Mouse (Mus musculus): ENCODE measurements around the gene Rhof. TPM values are rescaled to one million over a fixed set of nuclear protein-coding genes. Genes with fewer than 3 reads are reported as not detected.

Gene Rhof
- total and polyA plus RNA-seq, 2 experiments = 0.09 to 0.86 TPM

DNA sequence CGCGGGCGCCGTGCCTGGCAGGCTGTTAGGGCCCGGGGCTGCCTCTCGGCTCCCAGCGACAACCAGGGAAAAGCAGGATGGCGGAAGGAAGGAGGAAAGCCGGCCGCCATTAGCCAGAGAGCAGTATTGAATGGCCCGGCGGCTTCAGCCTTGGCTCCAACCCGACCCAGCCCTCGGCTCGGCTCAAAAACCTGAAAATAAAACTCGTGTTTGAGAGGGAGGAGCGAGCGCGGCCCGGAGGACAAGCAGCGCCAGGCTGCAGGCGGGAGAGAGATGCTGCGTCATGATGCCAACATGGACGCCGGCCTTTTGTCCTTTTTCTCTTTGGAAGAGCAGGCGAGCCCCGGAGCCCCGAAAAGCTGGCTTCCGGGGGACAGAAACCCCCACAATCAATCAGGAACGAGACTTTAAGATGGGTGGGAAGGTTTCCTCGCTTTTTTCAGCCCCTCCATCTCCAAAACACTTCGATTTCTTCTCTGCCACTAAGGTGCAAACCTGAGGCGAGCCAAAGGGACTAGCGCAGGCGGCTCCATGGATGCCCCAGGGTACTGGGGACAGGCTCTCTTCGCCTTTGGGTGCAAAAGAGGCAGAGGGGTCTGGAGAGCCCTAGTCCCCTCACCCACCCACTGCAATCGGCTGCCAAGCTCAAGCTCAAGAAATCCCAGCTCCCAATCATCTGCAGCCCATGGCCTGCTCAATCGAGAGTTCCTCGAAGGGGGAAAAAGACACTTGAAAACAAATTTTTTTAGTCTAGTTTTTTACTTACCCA lies 6.6 kb upstream of the Rhof start:
- Histone ChIP-seq H3K79me2 (ENCODE audit: control insufficient read depth, insufficient read depth, low read length) (peaks cover 13% of the 10 kb centered on the region; the same call in 1 of the 2 replicates), H3K4me3 (ENCODE audit: insufficient read depth, low read depth, low read length) (peak overlapping the region; percentile 71), H3K27ac (replicated peaks; ENCODE audit: insufficient read depth, low read depth, low read length) (peak overlapping the region; percentile 95), H3K4me1 (ENCODE audit: control insufficient read depth, insufficient read depth, low read length) (peaks cover 19% of the 10 kb centered on the region), H3K9ac (ENCODE audit: low read depth, low read length) (peak overlapping the region; percentile 87), H3K36me3 (ENCODE audit: control insufficient read depth, insufficient read depth, low read length) (peaks cover 2% of the 10 kb centered on the region; the same call in 1 of the 2 replicates), H3K27me3 (ENCODE audit: control insufficient read depth, insufficient read depth, low read length) (no peaks in the 10 kb centered on the region)
- TF ChIP-seq CTCF (IDR thresholded peaks at IDR 0.05; ENCODE audit: low read depth, low read length) = no peak
- TF ChIP-seq POLR2A (IDR thresholded peaks at IDR 0.05; ENCODE audit: extremely low read depth, insufficient read depth, low read length) = peak; percentile 86
- DNase-seq (ENCODE audit: extremely low read depth, low read depth, low spot score) = peak; percentile 80
- under 1% methylated on average over 39 of the region's 39 CpGs for WGBS

DNA sequence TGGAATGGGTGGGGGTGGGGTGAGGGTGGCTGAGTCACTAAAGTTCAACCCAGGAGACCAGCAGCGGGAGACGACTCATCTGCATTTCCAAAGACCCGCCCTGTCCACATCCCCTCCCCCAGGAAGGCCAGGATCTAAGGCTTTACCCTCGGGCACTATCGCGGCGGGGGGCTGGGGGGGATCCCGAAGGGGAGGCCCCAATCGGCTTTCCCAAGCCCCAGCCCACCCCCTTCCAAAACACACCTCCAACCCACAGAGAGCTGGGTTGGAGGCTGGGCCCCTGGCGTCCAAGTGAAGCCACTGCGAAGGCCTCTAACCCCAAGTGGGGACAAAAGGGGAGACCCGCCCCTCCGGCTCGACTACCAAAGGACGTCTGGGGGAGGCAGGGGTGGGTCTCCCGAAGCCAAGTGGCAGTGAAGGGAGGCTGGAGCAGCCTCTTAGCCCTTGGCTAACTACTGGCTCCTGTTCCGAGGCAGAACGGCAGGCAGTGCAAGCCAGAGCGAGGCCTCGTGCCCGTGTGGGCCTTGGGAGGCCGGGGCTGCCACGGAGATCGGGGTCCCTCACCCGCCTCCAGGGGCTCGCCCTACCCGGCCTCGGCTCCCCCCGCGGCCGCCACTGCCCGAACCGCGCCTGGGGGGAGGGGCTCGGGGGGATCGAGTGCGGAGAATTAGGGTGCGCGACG lies 5.9 kb upstream of the Rhof start:
- TF ChIP-seq POLR2A (IDR thresholded peaks at IDR 0.05; ENCODE audit: extremely low read depth, insufficient read depth, low read length) (peak; percentile 63; the same call in 1 of the 2 replicates), CTCF (IDR thresholded peaks at IDR 0.05; ENCODE audit: low read depth, low read length) (no peak)
- H3K27ac ChIP-seq (replicated peaks; ENCODE audit: insufficient read depth, low read depth, low read length) = peak overlapping the region; percentile 98
- no peaks in the 10 kb centered on the region for H3K27me3 ChIP-seq (ENCODE audit: control insufficient read depth, insufficient read depth, low read length)
- H3K9ac ChIP-seq (ENCODE audit: low read depth, low read length) = peak overlapping the region; percentile 87
- H3K79me2 ChIP-seq (ENCODE audit: control insufficient read depth, insufficient read depth, low read length) = peaks cover 11% of the 10 kb centered on the region; the same call in 1 of the 2 replicates
- whole genome bisulfite sequencing = 1% methylated on average over 40 of the region's 40 CpGs
- peak; percentile 83 for DNase-seq (ENCODE audit: extremely low read depth, low read depth, low spot score)
- H3K4me3 ChIP-seq (ENCODE audit: insufficient read depth, low read depth, low read length) = peak overlapping the region; percentile 71
- H3K36me3 ChIP-seq (ENCODE audit: control insufficient read depth, insufficient read depth, low read length) = peaks cover 6% of the 10 kb centered on the region; the same call in 1 of the 2 replicates
- peaks cover 21% of the 10 kb centered on the region for H3K4me1 ChIP-seq (ENCODE audit: control insufficient read depth, insufficient read depth, low read length)

DNA sequence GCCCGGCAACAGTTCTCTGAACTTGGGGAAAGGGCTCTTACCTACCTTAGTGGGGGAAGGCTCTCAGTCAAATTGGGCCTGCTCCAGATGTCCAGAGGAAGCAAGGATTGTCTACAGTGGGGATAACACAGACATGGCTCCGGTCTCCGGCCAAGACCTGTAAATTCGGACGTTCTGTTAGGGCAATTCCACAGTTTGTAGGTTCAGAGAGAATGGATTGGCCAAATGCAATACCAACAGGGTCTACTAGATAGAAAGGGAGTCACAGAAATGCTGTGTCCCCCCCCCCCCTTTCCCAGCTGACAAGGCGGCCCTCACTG lies 5.4 kb upstream of the Rhof start:
- H3K4me3 ChIP-seq (ENCODE audit: insufficient read depth, low read depth, low read length) = peak overlapping the region; percentile 71
- 1% methylated on average over 6 of the region's 6 CpGs for WGBS
- no peaks in the 10 kb centered on the region for H3K27me3 ChIP-seq (ENCODE audit: control insufficient read depth, insufficient read depth, low read length)
- H3K9ac ChIP-seq (ENCODE audit: low read depth, low read length) = peak overlapping the region; percentile 79
- TF ChIP-seq POLR2A (IDR thresholded peaks at IDR 0.05; ENCODE audit: extremely low read depth, insufficient read depth, low read length) (no peak), CTCF (IDR thresholded peaks at IDR 0.05; ENCODE audit: low read depth, low read length) (no peak)
- peaks cover 6% of the 10 kb centered on the region; the same call in 1 of the 2 replicates for H3K36me3 ChIP-seq (ENCODE audit: control insufficient read depth, insufficient read depth, low read length)
- peaks cover 21% of the 10 kb centered on the region for H3K4me1 ChIP-seq (ENCODE audit: control insufficient read depth, insufficient read depth, low read length)
- 0 out of 2 replicates have a peak, but pooled peaks cover 6% of the 10 kb centered on the region for H3K79me2 ChIP-seq (ENCODE audit: control insufficient read depth, insufficient read depth, low read length)
- DNase-seq (ENCODE audit: extremely low read depth, low read depth, low spot score) = no peak
- peak overlapping the region; percentile 98 for H3K27ac ChIP-seq (replicated peaks; ENCODE audit: insufficient read depth, low read depth, low read length)

DNA sequence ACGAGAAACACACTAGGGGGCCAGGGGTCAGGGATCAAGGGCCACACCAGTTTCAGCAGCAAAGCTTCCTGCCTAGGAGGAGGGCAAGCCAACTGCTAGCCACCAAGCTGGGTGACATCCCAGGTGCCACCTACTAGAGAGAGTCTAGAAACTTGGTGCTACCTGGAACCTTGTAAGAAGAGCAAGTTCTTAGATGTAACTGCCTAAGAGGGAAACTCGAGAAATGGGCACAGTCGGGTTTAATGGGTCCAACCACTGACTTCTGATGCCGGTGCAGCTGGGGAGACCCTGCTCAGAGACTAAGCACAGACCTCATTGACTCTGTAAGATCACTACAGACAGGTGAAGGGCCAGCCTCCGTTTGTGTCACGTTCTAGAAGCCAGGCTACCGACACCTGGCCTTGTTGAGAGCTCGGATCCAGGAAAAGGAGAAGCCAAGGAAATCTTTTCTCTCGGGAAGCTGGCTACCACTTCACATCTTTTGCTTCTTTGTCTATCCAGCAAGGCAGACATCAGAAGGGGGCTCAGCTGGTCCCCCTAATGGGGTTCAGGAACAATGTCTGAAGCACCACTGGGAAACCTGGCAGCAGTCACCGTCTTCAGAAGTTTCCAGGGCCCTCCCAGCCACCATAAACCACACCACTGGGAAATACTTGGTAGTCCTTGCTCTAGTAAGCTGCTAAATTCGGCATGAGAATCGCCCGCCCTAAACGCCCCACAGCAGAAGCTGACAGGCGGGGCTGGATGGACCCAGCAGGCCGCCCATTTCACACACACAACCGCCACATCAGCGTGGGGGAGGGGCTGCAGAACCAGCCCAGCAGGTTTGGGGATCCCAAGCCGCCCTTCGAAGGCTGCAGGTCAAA lies 4.8 kb upstream of the Rhof start:
- Histone ChIP-seq H3K79me2 (ENCODE audit: control insufficient read depth, insufficient read depth, low read length) (0 out of 2 replicates have a peak, but pooled peaks cover 2% of the 10 kb centered on the region), H3K36me3 (ENCODE audit: control insufficient read depth, insufficient read depth, low read length) (peaks cover 6% of the 10 kb centered on the region; the same call in 1 of the 2 replicates), H3K4me1 (ENCODE audit: control insufficient read depth, insufficient read depth, low read length) (peaks cover 21% of the 10 kb centered on the region), H3K9ac (ENCODE audit: low read depth, low read length) (peak overlapping the region; percentile 79), H3K27ac (replicated peaks; ENCODE audit: insufficient read depth, low read depth, low read length) (peak overlapping the region; percentile 98), H3K27me3 (ENCODE audit: control insufficient read depth, insufficient read depth, low read length) (no peaks in the 10 kb centered on the region), H3K4me3 (ENCODE audit: insufficient read depth, low read depth, low read length) (peak overlapping the region; percentile 71)
- TF ChIP-seq CTCF (IDR thresholded peaks at IDR 0.05; ENCODE audit: low read depth, low read length) (no peak), POLR2A (IDR thresholded peaks at IDR 0.05; ENCODE audit: extremely low read depth, insufficient read depth, low read length) (no peak)
- 2% methylated on average over 20 of the region's 20 CpGs for WGBS
- DNase-seq (ENCODE audit: extremely low read depth, low read depth, low spot score) = peak; percentile 83

DNA sequence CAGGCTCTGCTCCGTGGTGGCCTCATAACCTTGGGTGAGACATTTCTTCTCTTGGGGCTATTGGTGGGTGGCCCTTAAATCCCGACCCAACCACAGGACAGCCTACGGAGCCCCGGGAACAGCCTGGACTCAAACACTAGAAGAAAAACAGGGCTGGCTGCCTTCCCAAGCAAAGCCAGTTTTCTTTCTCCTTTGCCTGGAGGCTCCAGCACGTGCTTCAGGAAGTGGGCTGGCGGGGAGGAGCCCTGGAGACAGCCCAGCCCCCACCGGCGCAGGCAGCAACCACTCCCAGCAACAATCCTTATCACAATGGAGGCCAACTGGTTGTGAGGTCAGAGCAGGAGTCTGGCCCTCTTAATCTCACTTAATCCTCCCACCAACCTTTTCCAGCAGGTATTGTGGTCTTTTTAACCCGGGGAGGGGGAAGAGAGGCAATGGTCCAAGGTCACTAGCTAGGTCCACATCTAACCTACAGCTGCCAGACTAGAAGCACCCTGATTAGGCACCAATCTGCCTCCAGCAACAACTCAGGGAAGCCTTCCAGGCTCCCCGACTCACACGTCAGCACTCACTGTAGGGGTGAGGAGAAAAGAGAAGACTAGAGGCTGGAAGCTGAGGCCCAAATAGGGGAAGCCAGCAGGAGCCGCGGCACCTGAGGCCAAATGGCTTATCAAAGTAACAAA lies 4.0 kb upstream of the Rhof start:
- under 1% methylated on average over 13 of the region's 13 CpGs for WGBS
- TF ChIP-seq POLR2A (IDR thresholded peaks at IDR 0.05; ENCODE audit: extremely low read depth, insufficient read depth, low read length) (peak; percentile 39; the same call in 1 of the 2 replicates), CTCF (IDR thresholded peaks at IDR 0.05; ENCODE audit: low read depth, low read length) (no peak)
- Histone ChIP-seq H3K4me3 (ENCODE audit: insufficient read depth, low read depth, low read length) (peak overlapping the region; percentile 71), H3K79me2 (ENCODE audit: control insufficient read depth, insufficient read depth, low read length) (no peaks in the 10 kb centered on the region), H3K4me1 (ENCODE audit: control insufficient read depth, insufficient read depth, low read length) (peaks cover 21% of the 10 kb centered on the region), H3K27me3 (ENCODE audit: control insufficient read depth, insufficient read depth, low read length) (no peaks in the 10 kb centered on the region), H3K9ac (ENCODE audit: low read depth, low read length) (peak overlapping the region; percentile 79), H3K36me3 (ENCODE audit: control insufficient read depth, insufficient read depth, low read length) (peaks cover 6% of the 10 kb centered on the region; the same call in 1 of the 2 replicates), H3K27ac (replicated peaks; ENCODE audit: insufficient read depth, low read depth, low read length) (peak overlapping the region; percentile 98)
- peak; percentile 88 for DNase-seq (ENCODE audit: extremely low read depth, low read depth, low spot score)
